Mouse (Mus musculus): ENCODE data around the gene Dpf3.

The Dpf3 gene

GRCm38 (mm10) chr12:83340960-83341359 is 146.6 kb downstream of the Dpf3 start:
- DNase-seq (ENCODE audit: low read depth, low spot score), result no peak

GRCm38 (mm10) chr12:83338345-83338744 is 149.2 kb downstream of the Dpf3 start:
- no peak for DNase-seq (ENCODE audit: low read depth, low spot score)

- no peak for DNase-seq (ENCODE audit: low read depth, low spot score)
Observed at GRCm38 (mm10) chr12:83337776-83338149, 149.8 kb downstream of the Dpf3 start.

GRCm38 (mm10) chr12:83337077-83337775 is 150.3 kb downstream of the Dpf3 start:
- no peak for DNase-seq (ENCODE audit: low read depth, low spot score)

- DNase-seq (ENCODE audit: low read depth, low spot score), result no peak
Observed at GRCm38 (mm10) chr12:83330056-83330455, 157.5 kb downstream of the Dpf3 start.

- DNase-seq (ENCODE audit: low read depth, low spot score), result no peak
Observed at GRCm38 (mm10) chr12:83328899-83329298, 158.6 kb downstream of the Dpf3 start.

GRCm38 (mm10) chr12:83328491-83328890 is 159.0 kb downstream of the Dpf3 start:
- no peak for DNase-seq (ENCODE audit: low read depth, low spot score)

GRCm38 (mm10) chr12:83327451-83327850 is 160.1 kb downstream of the Dpf3 start:
- DNase-seq (ENCODE audit: low read depth, low spot score), result no peak

GRCm38 (mm10) chr12:83320725-83321124 is 166.8 kb downstream of the Dpf3 start:
- no peak for DNase-seq (ENCODE audit: low read depth, low spot score)

GRCm38 (mm10) chr12:83317646-83318443 is 169.7 kb downstream of the Dpf3 start:
- DNase-seq (ENCODE audit: low read depth, low spot score), result no peak

- DNase-seq (ENCODE audit: low read depth, low spot score), result no peak
Observed at GRCm38 (mm10) chr12:83314666-83315065, 172.8 kb downstream of the Dpf3 start.

GRCm38 (mm10) chr12:83312818-83313217 is 174.7 kb downstream of the Dpf3 start:
- DNase-seq (ENCODE audit: low read depth, low spot score), result no peak

- no peak for DNase-seq (ENCODE audit: low read depth, low spot score)
Observed at GRCm38 (mm10) chr12:83310567-83310966, 176.9 kb downstream of the Dpf3 start.

GRCm38 (mm10) chr12:83309031-83309804 is 178.3 kb downstream of the Dpf3 start:
- no peak for DNase-seq (ENCODE audit: low read depth, low spot score)

GRCm38 (mm10) chr12:83308627-83309026 is 178.9 kb downstream of the Dpf3 start:
- no peak for DNase-seq (ENCODE audit: low read depth, low spot score)

- DNase-seq (ENCODE audit: low read depth, low spot score), result no peak
Observed at GRCm38 (mm10) chr12:83303221-83303620, 184.3 kb downstream of the Dpf3 start.

GRCm38 (mm10) chr12:83302320-83303153 is 185.0 kb downstream of the Dpf3 start:
- no peak for DNase-seq (ENCODE audit: low read depth, low spot score)

GRCm38 (mm10) chr12:83301616-83302319 is 185.7 kb downstream of the Dpf3 start:
- DNase-seq (ENCODE audit: low read depth, low spot score), result no peak

GRCm38 (mm10) chr12:83298358-83298757 is 189.2 kb downstream of the Dpf3 start:
- no peak for DNase-seq (ENCODE audit: low read depth, low spot score)

- no peak for DNase-seq (ENCODE audit: low read depth, low spot score)
Observed at GRCm38 (mm10) chr12:83295031-83295430, 192.5 kb downstream of the Dpf3 start.

GRCm38 (mm10) chr12:83291915-83292314 is 195.6 kb downstream of the Dpf3 start:
- DNase-seq (ENCODE audit: low read depth, low spot score), result no peak

Measured in WW6 (cell line).